Mouse (Mus musculus): ENCODE measurements at regions not wholly inside any gene's neighbourhood (a gene's known extent, or its start where the extent isn't known, plus 50 kb on each side); places are given as distances from the start of the nearest gene placed in this dataset.

DNA sequence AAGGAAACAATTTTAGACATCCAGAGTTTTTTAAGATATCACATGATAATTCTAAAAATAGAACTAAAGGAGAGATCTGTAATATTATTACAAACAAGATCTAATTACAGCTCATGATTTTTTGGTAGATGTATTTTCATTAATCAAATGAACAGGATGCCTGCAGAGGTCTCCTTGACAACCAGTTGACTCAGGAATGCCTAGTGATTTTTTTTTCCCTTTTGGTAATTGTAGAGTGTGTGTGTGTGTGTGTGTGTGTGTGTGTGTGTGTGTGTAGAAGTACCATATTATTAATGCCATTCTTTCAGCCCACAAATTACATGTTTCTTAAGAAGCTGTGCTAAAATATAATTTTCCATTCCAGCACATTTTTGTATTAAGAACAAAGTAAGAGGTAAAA, 365.1 kb downstream of the Plod2 start:
- DNase-seq (ENCODE audit: low spot score) (no peak), ATAC-seq (ENCODE audit: low FRiP score) (no peak)
- Histone ChIP-seq H3K4me2 (ENCODE audit: low read depth, low read length, poor library complexity, severe bottlenecking) (no peak overlapping the region), H3K9me3 (ENCODE audit: low read length) (no peaks in the 10 kb centered on the region), H3K27ac (ENCODE audit: low read depth, low read length) (no peak overlapping the region), H3K27me3 (ENCODE audit: insufficient read depth, low read length) (no peaks in the 10 kb centered on the region), H3K4me3 (ENCODE audit: low read depth, low read length) (no peak overlapping the region), H3K4me1 (ENCODE audit: insufficient read depth, low read length) (no peaks in the 10 kb centered on the region), H3K9ac (replicated peaks; ENCODE audit: low read length, poor library complexity, severe bottlenecking) (no peak overlapping the region), H3K36me3 (ENCODE audit: insufficient read depth, low read length) (no peaks in the 10 kb centered on the region)
- TF ChIP-seq CTCF (IDR thresholded peaks at IDR 0.05) = no peak

GRCm38 (mm10) chr9:92919396-92919795, 377.4 kb downstream of the Plod2 start:
- 96% methylated on average over 1 of the region's 1 CpGs for WGBS
- H3K4me1 ChIP-seq (ENCODE audit: insufficient read depth, low read length) = no peaks in the 10 kb centered on the region
- DNase-seq (ENCODE audit: low spot score) (no peak), ATAC-seq (ENCODE audit: low FRiP score) (no peak)
- H3K36me3 ChIP-seq (ENCODE audit: insufficient read depth, low read length) = no peaks in the 10 kb centered on the region
- no peaks in the 10 kb centered on the region for H3K27me3 ChIP-seq (ENCODE audit: insufficient read depth, low read length)
- H3K4me2 ChIP-seq (ENCODE audit: low read depth, low read length, poor library complexity, severe bottlenecking) = no peak overlapping the region
- no peak for TF ChIP-seq CTCF (IDR thresholded peaks at IDR 0.05)
- no peak overlapping the region for H3K9ac ChIP-seq (replicated peaks; ENCODE audit: low read length, poor library complexity, severe bottlenecking)
- no peak overlapping the region for H3K27ac ChIP-seq (ENCODE audit: low read depth, low read length)
- H3K9me3 ChIP-seq (ENCODE audit: low read length) = no peaks in the 10 kb centered on the region
- H3K4me3 ChIP-seq (ENCODE audit: low read depth, low read length) = no peak overlapping the region

DNA sequence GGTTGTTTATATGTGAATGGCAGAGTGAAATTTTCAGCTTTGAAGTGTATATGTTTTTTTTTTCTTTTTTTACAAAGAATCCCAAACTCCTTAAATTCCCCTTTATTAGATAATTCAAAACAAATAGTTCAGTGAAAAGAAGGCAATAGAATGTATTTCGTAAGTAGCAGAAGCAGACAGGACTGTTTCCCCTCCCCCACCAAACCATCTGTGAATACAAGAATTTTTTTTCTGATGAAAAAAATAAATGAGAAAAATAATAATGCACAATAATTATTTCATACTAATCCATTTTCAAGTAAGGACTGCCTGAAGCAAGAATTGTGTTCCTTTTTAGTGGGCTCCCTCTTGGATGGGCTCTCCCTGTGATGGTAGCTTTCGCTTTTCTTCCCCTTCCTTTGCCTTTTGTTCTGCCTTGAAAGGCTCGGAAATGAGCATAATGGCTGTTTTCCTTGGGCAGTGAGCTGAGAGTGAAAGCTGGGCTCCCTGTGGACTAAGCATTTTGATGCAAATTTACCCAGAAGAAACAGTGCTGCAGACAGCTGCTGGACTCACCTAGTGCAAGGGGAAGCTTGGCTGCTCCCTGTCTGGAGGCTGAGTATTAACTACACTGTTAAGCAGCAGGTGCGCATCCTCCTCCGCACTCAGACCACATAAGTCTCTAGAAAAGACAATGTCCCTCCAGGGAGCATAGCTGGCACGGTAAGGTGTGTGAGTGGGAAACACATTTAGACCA, 388.4 kb downstream of the Plod2 start:
- Histone ChIP-seq H3K36me3 (ENCODE audit: insufficient read depth, low read length) (no peaks in the 10 kb centered on the region), H3K27ac (ENCODE audit: low read depth, low read length) (peak overlapping the region; percentile 55; the same call in 1 of the 2 replicates), H3K4me1 (ENCODE audit: insufficient read depth, low read length) (0 out of 2 replicates have a peak, but pooled peaks cover 6% of the 10 kb centered on the region), H3K9me3 (ENCODE audit: low read length) (0 out of 2 replicates have a peak, but pooled peaks cover 8% of the 10 kb centered on the region), H3K9ac (replicated peaks; ENCODE audit: low read length, poor library complexity, severe bottlenecking) (peak overlapping the region; percentile 37), H3K4me2 (ENCODE audit: low read depth, low read length, poor library complexity, severe bottlenecking) (peak overlapping the region; percentile 32), H3K4me3 (ENCODE audit: low read depth, low read length) (peak overlapping the region; percentile 2; the same call in 1 of the 2 replicates), H3K27me3 (ENCODE audit: insufficient read depth, low read length) (no peaks in the 10 kb centered on the region)
- peak; percentile 74 for ATAC-seq (ENCODE audit: low FRiP score)
- DNase-seq (ENCODE audit: low spot score) = peak; percentile 88
- 11% methylated on average over 6 of the region's 6 CpGs for WGBS
- TF ChIP-seq CTCF (IDR thresholded peaks at IDR 0.05) = 0 out of 2 replicates have a peak, but pooled peaks have one; percentile 3

- H3K4me3 ChIP-seq (ENCODE audit: low read depth, low read length) = no peak overlapping the region
These were observed 395.8 kb downstream of the Plod2 start for GRCm38 (mm10) chr9:92937802-92938201.

GRCm38 (mm10) chr9:92950092-92950491, 408.1 kb downstream of the Plod2 start:
- no peak overlapping the region for H3K27ac ChIP-seq (ENCODE audit: low read depth, low read length)
- ATAC-seq (ENCODE audit: low FRiP score) (peak; percentile 60; the same call in 1 of the 2 replicates), DNase-seq (ENCODE audit: low spot score) (peak; percentile 43)
- H3K4me3 ChIP-seq (ENCODE audit: low read depth, low read length) = no peak overlapping the region
- no peaks in the 10 kb centered on the region for H3K4me1 ChIP-seq (ENCODE audit: insufficient read depth, low read length)
- H3K9ac ChIP-seq (replicated peaks; ENCODE audit: low read length, poor library complexity, severe bottlenecking) = no peak overlapping the region
- H3K9me3 ChIP-seq (ENCODE audit: low read length) = no peaks in the 10 kb centered on the region
- no peaks in the 10 kb centered on the region for H3K36me3 ChIP-seq (ENCODE audit: insufficient read depth, low read length)
- TF ChIP-seq CTCF (IDR thresholded peaks at IDR 0.05) = peak; percentile 75
- H3K27me3 ChIP-seq (ENCODE audit: insufficient read depth, low read length) = no peaks in the 10 kb centered on the region
- no peak overlapping the region for H3K4me2 ChIP-seq (ENCODE audit: low read depth, low read length, poor library complexity, severe bottlenecking)

More at GRCm38 (mm10) chr9:92937802-92938201, 395.8 kb downstream of the Plod2 start:
- no peak for DNase-seq (ENCODE audit: low spot score)
- TF ChIP-seq CTCF (IDR thresholded peaks at IDR 0.05) = no peak
- Histone ChIP-seq H3K9me3 (ENCODE audit: low read length) (0 out of 2 replicates have a peak, but pooled peaks cover 8% of the 10 kb centered on the region), H3K4me2 (ENCODE audit: low read depth, low read length, poor library complexity, severe bottlenecking) (no peak overlapping the region), H3K9ac (replicated peaks; ENCODE audit: low read length, poor library complexity, severe bottlenecking) (no peak overlapping the region), H3K4me1 (ENCODE audit: insufficient read depth, low read length) (no peaks in the 10 kb centered on the region), H3K36me3 (ENCODE audit: insufficient read depth, low read length) (no peaks in the 10 kb centered on the region), H3K27ac (ENCODE audit: low read depth, low read length) (no peak overlapping the region), H3K27me3 (ENCODE audit: insufficient read depth, low read length) (no peaks in the 10 kb centered on the region)
- WGBS = 85% methylated on average over 1 of the region's 1 CpGs
- ATAC-seq (ENCODE audit: low FRiP score) = no peak

GRCm38 (mm10) chr9:92963275-92963674, 421.3 kb downstream of the Plod2 start:
- ATAC-seq (ENCODE audit: low FRiP score) = no peak

More at GRCm38 (mm10) chr9:92963275-92963674, 421.3 kb downstream of the Plod2 start:
- no peaks in the 10 kb centered on the region for H3K9me3 ChIP-seq (ENCODE audit: low read length)
- no peaks in the 10 kb centered on the region for H3K4me1 ChIP-seq (ENCODE audit: insufficient read depth, low read length)
- no peak for TF ChIP-seq CTCF (IDR thresholded peaks at IDR 0.05)
- H3K9ac ChIP-seq (replicated peaks; ENCODE audit: low read length, poor library complexity, severe bottlenecking) = no peak overlapping the region
- no peak for DNase-seq (ENCODE audit: low spot score)
- H3K36me3 ChIP-seq (ENCODE audit: insufficient read depth, low read length) = no peaks in the 10 kb centered on the region
- no peak overlapping the region for H3K4me3 ChIP-seq (ENCODE audit: low read depth, low read length)
- no peak overlapping the region for H3K4me2 ChIP-seq (ENCODE audit: low read depth, low read length, poor library complexity, severe bottlenecking)
- H3K27ac ChIP-seq (ENCODE audit: low read depth, low read length) = no peak overlapping the region
- 94% methylated on average over 1 of the region's 1 CpGs for WGBS
- H3K27me3 ChIP-seq (ENCODE audit: insufficient read depth, low read length) = no peaks in the 10 kb centered on the region
